Mouse (Mus musculus) forebrain, embryonic 11.5 days (tissue): ENCODE data around the gene Dctn3. TPM values are rescaled to one million over a fixed set of nuclear protein-coding genes. Genes with fewer than 3 reads are reported as not detected.
A peak's percentile ranks its signal among the peaks of the same experiment; 100 is the strongest.

ENCODE experiments used
- ATAC-seq: fragments of 200-750 bp; cut with Nextera tagmentation; replicated peaks from 2 replicates; pipeline ENCODE4 v1.8.0; 2017; ENCODE audit warnings: moderate TSS enrichment; ENCODE audit not compliant: low FRiP score
- DNase-seq: peaks from one replicate; pipeline ENCODE4 v3.0.0-alpha.2; 2017; ENCODE audit warnings: low spot score
- H3K27ac ChIP-seq: fragments of 300-500 bp; sonication (generic); 2 replicates; pipeline ENCODE4 v1.5.1; 2014; ENCODE audit warnings: low read depth, low read length
- H3K27me3 ChIP-seq: fragments of 300-500 bp; sonication (generic); 2 replicates; pipeline ENCODE4 v1.6.1; 2014; ENCODE audit warnings: mild to moderate bottlenecking, low read length, mixed read lengths; ENCODE audit not compliant: control insufficient read depth, insufficient read depth
- H3K36me3 ChIP-seq: fragments of 300-500 bp; sonication (generic); 2 replicates; pipeline ENCODE4 v1.6.1; 2014; ENCODE audit warnings: mild to moderate bottlenecking, low read length, moderate library complexity, mixed read lengths; ENCODE audit not compliant: control insufficient read depth, insufficient read depth
- H3K4me1 ChIP-seq: fragments of 300-500 bp; sonication (generic); replicated peaks from 2 replicates; pipeline ENCODE4 v1.6.1; 2014; ENCODE audit warnings: low read length, mixed read lengths; ENCODE audit not compliant: control insufficient read depth, insufficient read depth
- H3K4me2 ChIP-seq: fragments of 300-500 bp; sonication (generic); 2 replicates; pipeline ENCODE4 v1.6.1; 2014; ENCODE audit warnings: low read depth, mild to moderate bottlenecking, low read length, moderate library complexity, mixed read lengths; ENCODE audit not compliant: severe bottlenecking
- H3K4me3 ChIP-seq: fragments of 300-500 bp; sonication (generic); 2 replicates; pipeline ENCODE4 v1.5.1; 2014; ENCODE audit warnings: low read depth, low read length
- H3K9ac ChIP-seq: fragments of 300-500 bp; sonication (generic); 2 replicates; pipeline ENCODE4 v1.6.1; 2014; ENCODE audit warnings: low read length
- H3K9me3 ChIP-seq: fragments of 300-500 bp; sonication (generic); 2 replicates; pipeline ENCODE4 v1.6.1; 2016; ENCODE audit warnings: low read length, mixed read lengths; ENCODE audit not compliant: control insufficient read depth
- WGBS: fragments of 180-500 bp; shearing (Covaris S2); extraction: QIAGEN DNeasy Blood & Tissue Kit; methylation state at CpG from one replicate; pipeline ENCODE4 v1.1.7; 2014; 5-methylcytosine and 5-hydroxymethylcytosine counted together
- polyA plus RNA-seq: library from polyadenylated mRNA; unstranded; fragments of >200 nt; fragmentation: Nextera tagmentation; extraction: Ambion mirVana; gene quantifications from 2 replicates; pipeline ENCODE4 v1.2.1, GENCODE M21; 2014

Dctn3 gene
- polyA plus RNA-seq, 1 experiment from 2014 or later: 135 TPM

DNA sequence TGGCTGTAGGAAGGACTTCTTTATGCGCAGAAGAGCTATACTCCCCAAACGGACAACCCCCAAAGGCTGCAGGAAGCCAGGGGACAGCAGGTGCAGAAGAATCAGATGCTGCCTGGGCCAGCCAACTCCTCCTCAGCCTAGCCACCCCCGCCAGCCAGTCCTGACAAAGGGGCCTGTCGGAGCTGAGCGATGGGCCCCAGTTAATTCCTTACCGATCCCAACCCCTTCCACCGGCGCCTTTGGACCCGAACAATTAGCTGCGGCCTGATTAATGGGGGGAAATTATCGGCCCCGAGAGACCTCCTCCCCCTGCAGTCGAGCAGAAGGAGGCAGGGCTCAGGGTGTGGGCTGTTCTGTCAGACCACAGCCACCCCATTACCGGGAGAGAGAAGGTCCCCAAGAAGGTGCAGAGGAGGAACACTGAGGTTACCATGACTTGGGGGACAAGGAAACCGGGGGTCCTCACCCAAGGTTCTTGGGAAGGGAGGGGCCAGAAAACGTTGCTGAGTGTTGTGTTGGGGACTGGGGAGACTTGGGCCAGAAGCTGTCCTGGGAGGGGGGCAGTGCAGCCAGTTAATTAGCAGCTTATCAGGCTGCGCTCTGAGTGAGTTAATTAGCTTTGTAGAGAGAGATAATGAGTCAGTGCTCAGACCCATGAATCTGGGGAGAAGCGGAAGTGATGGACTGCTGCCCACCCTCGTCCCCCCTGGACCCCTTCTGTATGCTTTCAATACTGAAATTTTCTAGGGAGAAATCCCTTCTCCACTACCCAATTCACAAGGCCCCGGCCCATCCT, 4.1 kb upstream of the Dctn3 start:
- H3K27ac ChIP-seq: peak overlapping the region; percentile 72
- H3K4me1 ChIP-seq: peaks cover 33% of the 10 kb centered on the region
- H3K4me3 ChIP-seq: peak overlapping the region; percentile 5; the same call in 1 of the 2 replicates
- peak overlapping the region; percentile 39; the same call in 1 of the 2 replicates for H3K9ac ChIP-seq
- ATAC-seq: peak; percentile 36; the same call in 1 of the 2 replicates
- DNase-seq: peak; percentile 82
- H3K27me3 ChIP-seq: peaks cover 60% of the 10 kb centered on the region
- H3K9me3 ChIP-seq: no peaks in the 10 kb centered on the region
- WGBS: 6% methylated on average over 20 of the region's 20 CpGs
- H3K36me3 ChIP-seq: no peaks in the 10 kb centered on the region
- peak overlapping the region; percentile 40 for H3K4me2 ChIP-seq

GRCm38 (mm10) chr4:41716834-41717233, 6.1 kb downstream of the Dctn3 start:
- H3K4me1 ChIP-seq: peaks cover 12% of the 10 kb centered on the region
- WGBS: 80% methylated on average over 6 of the region's 6 CpGs
- H3K9me3 ChIP-seq: no peaks in the 10 kb centered on the region
- no peak overlapping the region for H3K4me2 ChIP-seq
- no peak for ATAC-seq
- peaks cover 4% of the 10 kb centered on the region; the same call in 1 of the 2 replicates for H3K36me3 ChIP-seq
- H3K27me3 ChIP-seq: no peaks in the 10 kb centered on the region
- H3K9ac ChIP-seq: no peak overlapping the region
- DNase-seq: no peak
- H3K4me3 ChIP-seq: no peak overlapping the region
- H3K27ac ChIP-seq: no peak overlapping the region

- peaks cover 4% of the 10 kb centered on the region; the same call in 1 of the 2 replicates for H3K36me3 ChIP-seq
- DNase-seq: no peak
- ATAC-seq: no peak
- 86% methylated on average over 5 of the region's 5 CpGs for WGBS
- no peak overlapping the region for H3K9ac ChIP-seq
- no peak overlapping the region for H3K27ac ChIP-seq
- no peak overlapping the region for H3K4me3 ChIP-seq
- H3K4me1 ChIP-seq: peaks cover 13% of the 10 kb centered on the region
- no peaks in the 10 kb centered on the region for H3K9me3 ChIP-seq
- no peaks in the 10 kb centered on the region for H3K27me3 ChIP-seq
- no peak overlapping the region for H3K4me2 ChIP-seq
These were observed 7.4 kb downstream of the Dctn3 start for GRCm38 (mm10) chr4:41715596-41715995.

DNA sequence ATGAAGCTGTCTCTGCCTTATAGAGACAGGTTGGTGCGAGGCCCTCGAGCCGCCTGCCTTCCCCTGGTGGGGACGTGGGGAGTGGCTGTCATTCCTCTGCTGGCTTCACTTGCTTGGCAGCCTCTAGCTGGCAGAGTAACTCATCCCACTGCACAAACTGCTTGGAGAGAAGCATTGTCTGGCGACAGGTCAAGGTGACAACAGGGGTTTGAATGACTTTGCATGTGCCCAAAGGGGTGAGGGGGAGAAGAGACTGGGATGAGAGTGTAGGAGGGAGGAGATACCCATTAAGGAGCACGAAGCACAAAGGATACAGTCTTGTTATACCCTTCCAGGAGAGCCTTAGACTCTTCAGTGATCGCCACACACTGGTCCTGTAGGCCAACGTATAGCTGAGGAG, 7.9 kb downstream of the Dctn3 start:
- no peak overlapping the region for H3K4me3 ChIP-seq
- peaks cover 13% of the 10 kb centered on the region for H3K4me1 ChIP-seq
- DNase-seq (no peak), ATAC-seq (no peak)
- H3K36me3 ChIP-seq: peaks cover 4% of the 10 kb centered on the region; the same call in 1 of the 2 replicates
- H3K9me3 ChIP-seq: no peaks in the 10 kb centered on the region
- H3K9ac ChIP-seq: no peak overlapping the region
- no peak overlapping the region for H3K4me2 ChIP-seq
- H3K27me3 ChIP-seq: no peaks in the 10 kb centered on the region
- no peak overlapping the region for H3K27ac ChIP-seq
- WGBS: 83% methylated on average over 8 of the region's 8 CpGs

GRCm38 (mm10) chr4:41714276-41714675, 8.7 kb downstream of the Dctn3 start:
- Histone ChIP-seq H3K27me3 (no peaks in the 10 kb centered on the region), H3K4me2 (no peak overlapping the region; the same call in 1 of the 2 replicates), H3K4me3 (0 out of 2 replicates have a peak overlapping the region, but pooled peaks have one; percentile 80), H3K36me3 (peaks cover 4% of the 10 kb centered on the region; the same call in 1 of the 2 replicates), H3K9ac (no peak overlapping the region), H3K4me1 (peaks cover 13% of the 10 kb centered on the region), H3K9me3 (no peaks in the 10 kb centered on the region), H3K27ac (no peak overlapping the region)
- 16% methylated on average over 8 of the region's 8 CpGs for WGBS
- peak; percentile 74 for DNase-seq
- no peak; the same call in 1 of the 2 replicates for ATAC-seq

- WGBS: under 1% methylated on average over 61 of the region's 61 CpGs
- Histone ChIP-seq H3K4me1 (peaks cover 13% of the 10 kb centered on the region), H3K9me3 (no peaks in the 10 kb centered on the region), H3K27me3 (no peaks in the 10 kb centered on the region), H3K9ac (peak within 1 kb of the TSS; percentile 90), H3K4me2 (peak within 1 kb of the TSS; percentile 90), H3K36me3 (peaks cover 3% of the 10 kb centered on the region; the same call in 1 of the 2 replicates), H3K27ac (0 out of 2 replicates have a peak within 1 kb of the TSS, but pooled peaks have one; percentile 8), H3K4me3 (peak within 1 kb of the TSS; percentile 80)
- peak; percentile 93 for DNase-seq
- peak; percentile 75 for ATAC-seq
These were observed 9.5 kb downstream of the Dctn3 start, which contains the start of gene Rpp25l for GRCm38 (mm10) chr4:41713197-41714067. Rpp25l (minus strand) TSS chr4:41713534.

- peaks cover 15% of the 10 kb centered on the region for H3K4me1 ChIP-seq
- H3K9ac ChIP-seq: peak overlapping the region; percentile 90
- H3K4me2 ChIP-seq: peak overlapping the region; percentile 90
- 0 out of 2 replicates have a peak overlapping the region, but pooled peaks have one; percentile 8 for H3K27ac ChIP-seq
- ATAC-seq (peak; percentile 6; the same call in 1 of the 2 replicates), DNase-seq (no peak)
- 51% methylated on average over 31 of the region's 31 CpGs for WGBS
- H3K9me3 ChIP-seq: no peaks in the 10 kb centered on the region
- H3K27me3 ChIP-seq: no peaks in the 10 kb centered on the region
- H3K36me3 ChIP-seq: no peaks in the 10 kb centered on the region; the same call in 1 of the 2 replicates
- peak overlapping the region; percentile 80 for H3K4me3 ChIP-seq
These were observed 10.4 kb downstream of the Dctn3 start for GRCm38 (mm10) chr4:41712421-41713196.
